12 mouse cellular contexts compared by ENCODE assay signal in genomic region chr19:55896629-55897028, GRCm38 (mm10).
DNase-seq lines count a peak whose midpoint lies in the region; ATAC-seq lines count a peak whose summit lies in the region.
"Had no signal": no experiment of that assay in that cellular context is flagged by ENCODE, and none has a peak within 500 bp of the region (broad histone marks: within the 10 kb centered on the region; RNA-seq: fewer than 3 reads in every experiment).

No protein-coding gene starts in this region.

- H3K27ac ChIP-seq in hindbrain, embryonic 10.5 days, result peak overlapping the region; percentile 12; the same call in 1 of the 2 replicates
- no peak overlapping the region for H3K27ac ChIP-seq in hindbrain, embryonic 16.5 days (ENCODE audit: low read depth, low read length)
- no peak overlapping the region for H3K27ac ChIP-seq in hindbrain, embryonic 11.5 days (ENCODE audit: low read depth, low read length)
- peak overlapping the region; percentile 90 for H3K27ac ChIP-seq in midbrain, embryonic 15.5 days

- H3K36me3 ChIP-seq in hindbrain, embryonic 10.5 days, result no peaks in the 10 kb centered on the region
- no peaks in the 10 kb centered on the region for H3K36me3 ChIP-seq in hindbrain, embryonic 16.5 days (ENCODE audit: control insufficient read depth, insufficient read depth, low read length)
- H3K36me3 ChIP-seq in hindbrain, embryonic 11.5 days (ENCODE audit: control insufficient read depth, insufficient read depth, low read length), result no peaks in the 10 kb centered on the region
- H3K36me3 ChIP-seq in midbrain, embryonic 15.5 days (replicated peaks), result no peaks in the 10 kb centered on the region

- peaks cover 82% of the 10 kb centered on the region for H3K4me1 ChIP-seq in hindbrain, embryonic 10.5 days (replicated peaks)
- H3K4me1 ChIP-seq in hindbrain, embryonic 16.5 days (ENCODE audit: control insufficient read depth, insufficient read depth, low read depth, low read length), result peaks cover 6% of the 10 kb centered on the region
- peaks cover 6% of the 10 kb centered on the region for H3K4me1 ChIP-seq in hindbrain, embryonic 11.5 days (replicated peaks; ENCODE audit: control insufficient read depth, insufficient read depth, low read length)
- H3K4me1 ChIP-seq in midbrain, embryonic 15.5 days, result peaks cover 18% of the 10 kb centered on the region

- H3K9me3 ChIP-seq in hindbrain, embryonic 10.5 days, result no peaks in the 10 kb centered on the region
- no peaks in the 10 kb centered on the region for H3K9me3 ChIP-seq in hindbrain, embryonic 16.5 days (ENCODE audit: control insufficient read depth, low read length)
- no peaks in the 10 kb centered on the region for H3K9me3 ChIP-seq in hindbrain, embryonic 11.5 days (ENCODE audit: control insufficient read depth, low read length)
- H3K9me3 ChIP-seq in midbrain, embryonic 15.5 days, result no peaks in the 10 kb centered on the region

- H3K4me3 ChIP-seq in hindbrain, embryonic 10.5 days, result peak overlapping the region; percentile 18
- H3K4me3 ChIP-seq in hindbrain, embryonic 16.5 days (ENCODE audit: low read length), result no peak overlapping the region
- no peak overlapping the region for H3K4me3 ChIP-seq in hindbrain, embryonic 11.5 days (ENCODE audit: low read depth, low read length)
- H3K4me3 ChIP-seq in midbrain, embryonic 15.5 days, result peak overlapping the region; percentile 39
- H3K4me3 ChIP-seq: myocyte had no signal

- no peak for ATAC-seq in hindbrain, embryonic 16.5 days
- ATAC-seq in hindbrain, embryonic 11.5 days (ENCODE audit: low FRiP score), result 0 out of 2 replicates have a peak, but pooled peaks have one; percentile 19
- ATAC-seq in midbrain, embryonic 15.5 days (replicated peaks), result no peak
- ATAC-seq: activated CD4-positive, CD25-positive, alpha-beta regulatory T cell, adult 4 months had no signal

- H3K4me2 ChIP-seq in hindbrain, embryonic 16.5 days (ENCODE audit: low read length), result no peak overlapping the region
- 0 out of 2 replicates have a peak overlapping the region, but pooled peaks have one; percentile 1 for H3K4me2 ChIP-seq in hindbrain, embryonic 11.5 days (replicated peaks; ENCODE audit: low read depth, low read length)
- H3K4me2 ChIP-seq in midbrain, embryonic 15.5 days, result peak overlapping the region; percentile 54

- H3K9ac ChIP-seq in hindbrain, embryonic 16.5 days (ENCODE audit: low read depth, low read length), result no peak overlapping the region
- H3K9ac ChIP-seq in hindbrain, embryonic 11.5 days (ENCODE audit: low read depth, low read length), result no peak overlapping the region
- peak overlapping the region; percentile 50 for H3K9ac ChIP-seq in midbrain, embryonic 15.5 days

- 1% methylated on average over 10 of the region's 10 CpGs for WGBS in hindbrain, embryonic 10.5 days
- 6% methylated on average over 10 of the region's 10 CpGs for WGBS in hindbrain, embryonic 16.5 days
- WGBS in hindbrain, embryonic 11.5 days, result 4% methylated on average over 10 of the region's 10 CpGs
- 5% methylated on average over 10 of the region's 10 CpGs for WGBS in midbrain, embryonic 15.5 days

- peak; percentile 61 for DNase-seq in hindbrain, embryonic 10.5 days (ENCODE audit: low spot score)
- DNase-seq in embryo, embryonic 11 days, result peak; percentile 74
- DNase-seq in hindbrain, embryonic 11.5 days (ENCODE audit: low spot score), result peak; percentile 58
- no peak for DNase-seq in layer of hippocampus, adult 9-11 months
- no peak for DNase-seq in cerebellum, adult 18-20 months
- no peak for DNase-seq in testis, postnatal 14 days (ENCODE audit: low spot score)
- DNase-seq: right cerebral cortex, postnatal 25 days; thymus, postnatal 14 days had no signal

- H3K27me3 ChIP-seq in hindbrain, embryonic 10.5 days (ENCODE audit: insufficient read depth, poor library complexity, severe bottlenecking), result peaks cover 74% of the 10 kb centered on the region
- peaks cover 8% of the 10 kb centered on the region for H3K27me3 ChIP-seq in hindbrain, embryonic 16.5 days (replicated peaks; ENCODE audit: control insufficient read depth, insufficient read depth, low read length)
- peaks cover 14% of the 10 kb centered on the region; the same call in 1 of the 2 replicates for H3K27me3 ChIP-seq in hindbrain, embryonic 11.5 days (ENCODE audit: control insufficient read depth, insufficient read depth, low read length)
- peaks cover 2% of the 10 kb centered on the region; the same call in 1 of the 2 replicates for H3K27me3 ChIP-seq in midbrain, embryonic 15.5 days (replicated peaks)

Comparison
In these comparisons a context has a peak if more than half of its experiments do, and no peak if none do; other contexts are left out.
1. H3K27ac ChIP-seq: peak in hindbrain, embryonic 10.5 days (single experiment) and midbrain, embryonic 15.5 days (single experiment); none in hindbrain, embryonic 16.5 days (single experiment) and hindbrain, embryonic 11.5 days (single experiment).
2. H3K4me3 ChIP-seq: peak in hindbrain, embryonic 10.5 days (single experiment) and midbrain, embryonic 15.5 days (single experiment); none in hindbrain, embryonic 16.5 days (single experiment) and hindbrain, embryonic 11.5 days (single experiment).
3. DNase-seq: peak in hindbrain, embryonic 10.5 days (single experiment), embryo, embryonic 11 days (single experiment) and hindbrain, embryonic 11.5 days (single experiment); none in layer of hippocampus, adult 9-11 months (single experiment), cerebellum, adult 18-20 months (0 of 2) and testis, postnatal 14 days (single experiment).